Mouse (Mus musculus): ENCODE data around the gene Phlda1.

Phlda1 gene

GRCm38 (mm10) chr10:111527057-111527456, 21.0 kb downstream of the Phlda1 start:
- DNase-seq (ENCODE audit: low spot score in 2 of 2): no peak

DNA sequence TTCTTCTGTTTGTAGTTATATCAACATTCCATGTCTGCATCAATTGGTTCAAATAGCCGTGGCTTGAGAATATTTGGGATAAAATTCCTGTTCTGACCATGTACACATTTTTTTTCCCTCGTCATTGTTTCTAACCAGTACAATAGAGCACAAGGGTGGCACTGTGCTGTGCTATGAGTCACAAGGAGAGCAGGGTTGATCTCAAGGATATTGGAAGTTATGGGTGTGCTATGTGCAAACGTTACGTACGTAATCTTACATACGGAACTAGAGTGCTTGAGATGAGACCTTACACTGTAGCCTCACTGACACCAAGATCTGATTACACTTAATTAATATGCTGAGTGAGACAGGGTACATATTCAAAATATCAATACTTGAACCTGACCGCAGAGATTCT, 21.5 kb downstream of the Phlda1 start:
- no peak for DNase-seq (ENCODE audit: low spot score in 2 of 2)

DNA sequence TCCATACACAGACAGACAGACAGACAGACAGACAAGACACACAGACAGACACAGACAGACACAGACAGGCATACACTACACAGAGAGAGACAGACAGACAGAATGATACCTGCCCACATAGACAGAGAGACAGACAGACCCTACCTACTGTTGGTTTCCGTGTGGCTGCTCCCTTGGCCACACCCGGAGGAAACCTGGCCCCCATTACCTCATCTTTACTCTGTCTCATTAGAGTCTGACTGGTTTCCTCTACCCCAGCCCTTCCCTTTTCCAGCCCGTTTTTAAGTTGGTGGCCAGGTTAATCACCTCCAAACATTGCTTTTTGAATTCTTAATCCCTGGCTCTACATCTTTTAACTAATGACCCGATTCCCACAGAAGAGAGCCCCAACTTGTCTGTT, 22.2 kb downstream of the Phlda1 start:
- DNase-seq (ENCODE audit: low spot score in 2 of 2): no peak

- no peak for DNase-seq (ENCODE audit: low spot score in 2 of 2)
Measured at GRCm38 (mm10) chr10:111530398-111530797, 24.3 kb downstream of the Phlda1 start.

DNA sequence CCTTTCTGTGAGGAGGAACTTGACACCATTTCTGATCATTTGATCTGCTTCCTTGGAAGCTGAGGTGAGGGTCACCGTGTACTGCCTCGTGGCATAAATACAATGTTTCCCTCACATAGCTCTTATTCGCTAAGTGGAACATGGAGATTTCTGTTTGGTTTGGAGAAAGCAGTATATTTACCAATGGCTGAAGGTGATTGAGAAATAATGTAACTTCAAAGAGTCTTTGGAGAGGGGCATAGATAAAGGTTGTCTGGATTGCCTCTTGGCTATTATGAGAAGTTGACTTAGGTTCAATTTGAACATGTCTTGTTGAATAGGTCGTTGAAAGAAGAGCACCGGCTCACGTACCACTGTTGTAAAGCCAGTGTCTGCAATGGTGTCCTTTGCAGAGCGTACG, 28.6 kb downstream of the Phlda1 start:
- no peak for DNase-seq (ENCODE audit: low spot score in 2 of 2)

DNA sequence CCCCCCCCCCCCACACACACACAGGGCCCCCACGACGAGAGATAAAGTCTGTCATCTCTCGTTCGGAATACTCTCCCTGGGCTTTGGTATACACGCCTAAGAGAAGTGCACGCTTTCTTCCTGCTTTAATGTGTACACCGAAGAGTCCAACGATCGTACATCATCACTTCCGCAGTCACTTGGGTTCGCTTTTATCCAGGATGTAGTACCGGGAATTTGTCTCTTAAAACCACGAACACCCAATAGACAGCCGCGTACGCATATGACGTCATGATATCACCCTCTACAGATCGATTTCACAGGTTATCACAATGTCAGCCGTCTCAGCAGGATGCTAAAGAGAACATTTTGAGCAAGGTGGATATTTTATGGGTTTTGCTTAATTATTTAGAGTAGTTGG, 31.3 kb downstream of the Phlda1 start:
- no peak for DNase-seq (ENCODE audit: low spot score in 2 of 2)

GRCm38 (mm10) chr10:111539724-111540324, 33.7 kb downstream of the Phlda1 start:
- peak in 1 of 2 experiments; percentile 36 for DNase-seq (ENCODE audit: low spot score in 2 of 2)

DNA sequence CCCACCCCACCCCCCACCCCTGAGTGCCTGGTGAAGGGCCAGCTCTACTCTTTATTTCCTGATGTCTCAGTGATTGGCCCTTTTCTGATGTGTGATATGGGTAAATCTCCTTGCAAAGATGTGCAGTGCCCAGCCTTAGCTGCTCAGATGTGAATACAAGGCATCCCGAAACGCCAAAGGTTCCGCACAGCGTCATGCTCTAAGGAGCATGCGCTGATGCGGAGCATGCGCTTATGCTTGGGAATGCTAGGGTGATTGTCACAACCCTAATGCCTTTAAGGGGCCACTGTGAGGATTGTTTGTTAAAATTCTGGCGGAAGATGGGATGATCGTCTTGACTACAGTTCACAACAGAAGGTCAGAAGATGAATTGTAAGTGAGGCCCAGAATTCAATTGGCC, 34.6 kb downstream of the Phlda1 start:
- no peak for DNase-seq (ENCODE audit: low spot score in 2 of 2)

DNA sequence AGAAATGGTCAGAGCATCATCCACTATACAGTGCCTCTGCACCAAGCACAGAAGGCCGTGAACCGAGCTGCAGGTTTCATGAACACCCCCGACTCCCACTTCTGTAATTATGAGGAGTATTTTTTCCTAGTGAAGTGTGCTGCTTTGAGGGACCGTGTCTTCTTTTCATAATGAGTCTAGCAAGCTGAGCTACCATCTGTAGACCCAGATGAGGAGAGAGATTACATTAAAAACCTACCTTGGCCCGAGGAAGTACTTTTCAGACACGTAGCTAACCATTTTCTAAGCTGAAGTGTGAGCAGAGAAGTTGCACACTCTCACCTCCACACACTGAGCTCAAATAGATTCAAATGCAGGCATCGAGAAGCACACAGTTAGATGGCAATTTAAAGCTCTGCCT, 37.0 kb downstream of the Phlda1 start:
- DNase-seq (ENCODE audit: low spot score in 2 of 2): no peak

- DNase-seq (ENCODE audit: low spot score in 2 of 2): no peak
Measured at GRCm38 (mm10) chr10:111543781-111544260, 37.7 kb downstream of the Phlda1 start.

DNA sequence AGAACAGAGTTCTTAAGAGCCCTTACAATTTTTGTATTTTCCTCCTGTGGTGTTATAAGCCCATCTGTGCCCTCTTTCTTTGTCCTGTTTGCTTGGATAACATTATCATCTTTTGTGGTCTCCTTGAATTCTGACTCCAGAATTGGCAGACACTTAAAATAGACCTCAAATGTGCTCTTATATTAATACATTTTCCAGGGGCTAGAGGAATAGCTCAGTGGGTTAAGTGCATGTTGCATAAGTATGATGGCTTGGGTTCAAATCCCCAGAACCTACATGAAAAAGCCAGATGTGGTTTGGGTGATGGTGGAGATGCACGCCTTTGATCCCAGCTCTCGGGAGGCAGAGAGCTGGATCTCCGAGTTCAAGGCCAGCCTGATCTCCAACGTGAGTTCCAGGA, 38.2 kb downstream of the Phlda1 start:
- DNase-seq (ENCODE audit: low spot score in 2 of 2): no peak

DNA sequence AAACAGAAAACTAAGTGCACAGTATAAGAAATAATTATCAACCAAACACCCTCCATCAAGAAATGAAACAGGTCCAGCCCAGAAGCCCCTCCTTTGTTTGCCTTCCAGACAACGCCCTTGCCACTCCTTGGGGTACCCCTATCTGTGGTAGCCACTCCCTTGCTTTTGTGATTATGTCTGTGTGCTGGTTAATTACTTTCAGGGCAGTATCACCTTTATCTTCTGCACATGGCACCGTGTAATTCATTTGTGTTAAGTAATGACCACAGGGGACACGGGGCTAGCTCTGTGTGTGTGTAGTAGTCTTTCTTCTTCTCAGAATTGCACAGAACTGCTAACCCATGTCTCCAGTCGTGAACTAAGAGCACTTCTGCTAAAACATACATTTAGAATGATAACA, 39.6 kb downstream of the Phlda1 start:
- no peak for DNase-seq (ENCODE audit: low spot score in 2 of 2)

DNA sequence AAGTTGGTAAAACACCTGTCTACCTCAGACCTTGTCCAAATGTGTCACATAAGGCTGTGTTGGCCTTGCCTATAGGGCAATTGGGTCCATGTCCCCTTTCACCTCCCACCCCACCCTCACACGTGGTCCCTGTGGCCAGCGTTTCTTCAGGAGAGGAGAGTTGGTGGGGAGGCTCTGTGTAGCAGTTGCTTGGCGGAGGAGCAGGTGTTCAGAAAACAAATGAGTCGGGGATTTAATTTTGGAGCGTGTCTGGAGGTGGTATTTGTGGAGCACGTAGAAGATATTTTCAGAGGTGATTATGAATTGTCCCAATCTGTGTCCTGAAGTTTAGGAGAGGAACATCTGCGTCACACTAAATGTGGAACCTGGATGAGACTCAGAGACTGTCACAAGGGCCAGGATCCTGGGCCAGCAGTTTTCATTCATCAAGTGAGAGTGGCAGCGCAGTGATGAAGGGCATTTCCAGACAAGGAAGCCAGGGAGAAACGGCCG, 41.8 kb downstream of the Phlda1 start:
- DNase-seq (ENCODE audit: low spot score in 2 of 2): no peak

DNA sequence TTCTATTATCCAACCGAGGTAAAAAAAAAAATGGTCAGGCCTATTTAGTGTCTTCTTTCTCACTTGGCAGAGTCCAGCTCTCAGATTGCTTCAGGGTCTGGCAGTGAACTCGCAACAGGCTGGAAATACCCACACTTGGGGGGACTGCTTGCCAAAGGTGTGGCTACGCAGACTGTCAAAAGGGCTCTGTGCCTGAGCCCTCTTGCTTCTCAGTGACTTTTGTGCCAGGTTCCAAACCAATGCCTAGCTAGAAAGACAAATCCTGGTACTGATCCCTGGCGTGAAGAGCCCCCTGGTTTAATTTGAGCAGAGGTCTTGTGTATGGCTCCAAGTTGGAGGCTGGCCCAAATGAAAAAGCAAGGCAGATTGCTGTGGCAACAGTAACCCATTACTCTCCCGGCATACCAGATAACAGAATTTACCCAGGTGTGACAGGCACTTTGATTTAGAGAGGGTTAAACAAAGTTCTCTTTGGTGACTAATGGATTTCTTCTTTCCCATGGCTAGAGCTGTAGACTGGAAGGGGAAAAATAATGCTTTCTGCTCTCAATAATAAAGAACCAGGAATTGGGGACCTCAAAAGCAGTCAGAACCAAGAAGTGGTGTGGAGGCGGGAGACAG, 44.1 kb downstream of the Phlda1 start:
- DNase-seq (ENCODE audit: low spot score in 2 of 2): no peak

DNA sequence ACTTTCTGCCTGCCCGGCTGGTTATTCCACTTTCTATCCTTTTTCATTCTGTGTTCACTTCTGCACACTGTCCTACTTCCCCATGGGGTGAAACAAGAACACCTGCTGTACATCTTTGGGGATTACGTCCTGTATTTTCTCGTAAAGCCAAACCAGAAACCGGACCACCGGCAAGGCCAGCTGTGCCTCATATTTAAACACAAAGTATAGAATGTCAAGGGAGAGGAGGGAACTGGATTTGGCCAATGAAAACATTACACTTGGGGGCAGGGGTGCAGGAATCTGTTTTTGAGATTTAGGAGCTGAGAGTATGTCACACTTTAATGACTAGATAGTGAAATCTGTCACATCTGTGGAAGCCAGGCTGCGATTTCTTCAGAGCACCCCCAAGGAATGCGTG, 47.6 kb downstream of the Phlda1 start:
- DNase-seq (ENCODE audit: low spot score in 2 of 2): no peak

GRCm38 (mm10) chr10:111554651-111555050, 48.6 kb downstream of the Phlda1 start:
- no peak for DNase-seq (ENCODE audit: low spot score in 2 of 2)

GRCm38 (mm10) chr10:111558211-111558610, 52.1 kb downstream of the Phlda1 start:
- DNase-seq (ENCODE audit: low spot score in 2 of 2): no peak

All from thymus, postnatal 10 days (tissue).